Mouse (Mus musculus) left cerebral cortex, adult 18-20 months (tissue): ENCODE measurements at regions not wholly inside any gene's neighbourhood (a gene's known extent, or its start where the extent isn't known, plus 50 kb on each side); places are given as distances from the start of the nearest gene placed in this dataset.

Experiments
- DNase-seq, 2 experiments: peaks; one replicate each; pipeline ENCODE4 v3.0.0; 2021 to 2022; ENCODE audit warnings: low spot score in 2 of 2, mixed read lengths in 1 of 2

DNA sequence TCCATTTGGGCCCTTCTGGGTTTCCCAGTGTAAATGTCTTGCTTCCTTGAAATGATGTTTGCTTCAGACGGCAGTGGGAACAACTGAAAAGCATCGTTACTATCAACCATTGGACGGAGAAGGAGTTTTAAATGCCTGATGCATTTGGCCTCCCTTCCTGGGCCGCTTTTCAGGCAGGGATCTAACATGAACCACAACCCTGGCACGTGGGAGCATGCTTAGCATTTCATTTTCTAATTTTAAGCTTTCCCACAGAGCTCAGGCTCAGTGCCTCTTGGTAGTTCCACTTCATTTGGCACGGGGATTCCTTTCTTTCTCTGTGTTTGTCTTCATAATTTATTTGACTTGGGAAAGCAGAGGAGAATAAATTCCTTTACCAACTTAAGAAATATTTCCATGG is 406.6 kb upstream of the Nbea start:
- DNase-seq, result peak; percentile 8 to 25

- no peak for DNase-seq
Measured at GRCm38 (mm10) chr3:56575422-56575821, 391.9 kb upstream of the Nbea start.

DNA sequence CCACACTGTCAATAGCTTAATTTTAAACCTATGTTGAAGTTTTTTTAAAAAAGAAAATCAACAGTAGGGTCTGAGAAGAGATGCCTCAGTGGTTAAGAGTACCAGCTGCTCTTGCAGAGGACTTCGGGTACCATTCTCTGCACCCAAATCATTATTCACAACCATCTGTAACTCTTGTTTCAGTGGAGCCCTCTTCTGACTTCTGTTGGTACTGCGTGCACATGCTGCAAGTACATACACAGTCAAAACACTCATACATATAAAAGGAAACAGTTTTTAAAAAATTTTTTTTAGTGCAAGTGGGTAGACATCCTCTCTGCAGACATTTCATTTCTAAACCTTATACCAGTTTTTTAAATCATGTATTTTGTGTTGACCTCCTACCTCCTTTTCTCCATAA is 352.7 kb upstream of the Nbea start:
- no peak for DNase-seq

- DNase-seq, result no peak
Measured at GRCm38 (mm10) chr3:56504445-56504844, 320.9 kb upstream of the Nbea start.

- no peak for DNase-seq
Measured at GRCm38 (mm10) chr3:56499301-56499700, 315.8 kb upstream of the Nbea start.

- DNase-seq, result no peak
Measured at GRCm38 (mm10) chr3:56493937-56494336, 310.4 kb upstream of the Nbea start.

- no peak for DNase-seq
Measured at GRCm38 (mm10) chr3:56489154-56489553, 305.7 kb upstream of the Nbea start.

DNA sequence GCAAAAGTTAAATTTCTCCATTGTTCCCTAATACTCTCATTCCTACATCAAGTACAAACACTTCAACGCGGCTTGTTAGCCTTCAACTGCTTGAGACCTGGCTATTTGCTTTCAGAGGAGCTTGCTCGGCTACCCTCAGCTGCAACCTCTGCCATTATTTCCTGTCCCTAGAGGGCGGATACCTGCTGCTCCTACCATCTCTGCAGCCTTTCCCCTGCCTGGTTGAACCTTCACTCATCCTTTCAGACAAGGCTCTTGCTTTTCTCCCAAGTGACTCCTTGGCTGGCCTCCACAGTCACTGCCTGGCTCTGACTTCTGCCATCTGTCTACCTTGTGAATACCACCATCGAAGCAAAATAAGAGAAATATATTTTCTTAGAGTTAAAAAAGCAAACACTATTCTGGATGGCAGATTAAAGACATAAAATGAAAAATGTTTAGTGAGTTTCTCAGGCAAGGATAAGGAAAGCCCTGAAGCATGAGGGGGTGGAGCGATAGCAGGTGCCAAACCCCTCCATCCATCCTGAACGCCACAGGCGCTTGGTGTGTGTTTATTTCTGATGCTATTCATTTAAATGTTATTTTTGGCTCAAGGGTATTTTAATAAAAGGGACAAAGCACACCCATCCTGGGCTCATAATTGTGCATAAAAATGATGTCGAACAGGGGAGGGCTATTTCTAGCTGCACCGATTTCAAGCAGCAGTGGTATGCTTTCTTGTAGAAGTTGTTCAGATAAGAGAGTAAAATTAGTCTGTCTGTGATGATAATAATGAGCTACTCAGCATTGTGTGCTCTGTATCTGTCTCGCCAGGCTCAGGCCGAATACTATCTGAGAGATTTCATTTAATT is 302.3 kb upstream of the Nbea start:
- no peak for DNase-seq

- DNase-seq, result no peak
Measured at GRCm38 (mm10) chr3:56484096-56484495, 300.6 kb upstream of the Nbea start.

DNA sequence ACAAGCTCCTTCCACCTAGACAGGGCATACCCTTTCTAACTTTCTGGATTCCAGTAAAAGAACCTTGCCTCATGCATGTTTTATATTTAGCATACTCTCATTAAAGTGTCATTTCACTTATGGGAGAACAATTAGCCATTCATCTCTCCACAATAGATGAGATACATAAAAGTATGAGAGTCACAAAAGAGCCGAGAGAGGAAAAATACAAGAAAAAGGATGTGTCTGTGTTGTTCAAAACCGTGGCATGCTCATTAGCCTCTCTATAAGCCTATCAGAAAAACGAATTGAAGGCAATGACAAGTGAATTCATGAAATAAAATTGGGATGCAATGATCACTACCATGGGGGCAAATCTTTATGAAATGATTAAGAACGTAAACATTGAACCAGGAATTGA is 299.9 kb upstream of the Nbea start:
- DNase-seq, result no peak

DNA sequence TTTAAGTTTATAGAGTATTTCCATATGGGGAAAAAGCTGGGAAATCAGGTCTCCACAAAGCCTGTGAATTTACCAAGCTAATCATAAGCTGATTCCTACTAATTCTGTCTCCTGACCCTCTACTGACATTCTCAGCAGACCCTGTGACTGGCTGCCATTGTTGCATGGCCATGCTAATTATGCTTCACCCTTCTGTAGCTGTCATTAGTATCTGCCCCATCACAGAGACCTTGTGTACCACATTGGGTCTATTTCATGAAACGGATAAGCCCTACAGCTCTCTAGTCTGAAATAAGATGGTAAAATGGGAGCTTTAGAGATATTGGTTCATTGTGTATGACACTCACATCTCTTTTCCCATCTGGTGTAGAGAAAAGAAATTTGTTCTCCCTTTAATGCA is 296.0 kb upstream of the Nbea start:
- DNase-seq, result no peak

DNA sequence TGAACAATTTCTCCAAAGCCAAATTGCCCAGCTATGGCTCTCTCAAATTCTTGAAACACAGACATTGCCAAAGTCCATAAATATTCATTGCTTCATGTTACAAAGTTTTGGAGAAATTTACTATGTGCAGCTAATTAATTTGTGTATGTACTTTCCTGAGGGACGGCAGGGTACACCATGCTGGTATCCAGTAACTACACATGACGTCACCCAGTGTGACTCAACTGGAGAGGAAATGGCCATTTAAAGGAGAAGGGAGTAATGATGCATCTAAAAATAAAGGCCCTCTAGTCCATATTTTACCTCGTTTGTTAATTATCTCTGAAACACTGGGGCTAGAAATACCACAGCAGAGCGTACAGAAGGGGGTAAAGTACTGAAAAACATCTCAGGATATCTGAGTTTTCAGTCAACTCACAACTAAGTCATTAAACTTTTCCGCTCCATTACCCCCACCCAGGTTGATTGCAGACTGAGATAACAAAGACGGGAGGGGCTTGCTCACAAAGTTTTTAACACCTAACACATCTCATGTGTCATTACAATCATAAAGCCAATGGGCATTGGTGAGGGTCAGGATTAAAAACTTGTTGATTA is 295.1 kb upstream of the Nbea start:
- no peak for DNase-seq

DNA sequence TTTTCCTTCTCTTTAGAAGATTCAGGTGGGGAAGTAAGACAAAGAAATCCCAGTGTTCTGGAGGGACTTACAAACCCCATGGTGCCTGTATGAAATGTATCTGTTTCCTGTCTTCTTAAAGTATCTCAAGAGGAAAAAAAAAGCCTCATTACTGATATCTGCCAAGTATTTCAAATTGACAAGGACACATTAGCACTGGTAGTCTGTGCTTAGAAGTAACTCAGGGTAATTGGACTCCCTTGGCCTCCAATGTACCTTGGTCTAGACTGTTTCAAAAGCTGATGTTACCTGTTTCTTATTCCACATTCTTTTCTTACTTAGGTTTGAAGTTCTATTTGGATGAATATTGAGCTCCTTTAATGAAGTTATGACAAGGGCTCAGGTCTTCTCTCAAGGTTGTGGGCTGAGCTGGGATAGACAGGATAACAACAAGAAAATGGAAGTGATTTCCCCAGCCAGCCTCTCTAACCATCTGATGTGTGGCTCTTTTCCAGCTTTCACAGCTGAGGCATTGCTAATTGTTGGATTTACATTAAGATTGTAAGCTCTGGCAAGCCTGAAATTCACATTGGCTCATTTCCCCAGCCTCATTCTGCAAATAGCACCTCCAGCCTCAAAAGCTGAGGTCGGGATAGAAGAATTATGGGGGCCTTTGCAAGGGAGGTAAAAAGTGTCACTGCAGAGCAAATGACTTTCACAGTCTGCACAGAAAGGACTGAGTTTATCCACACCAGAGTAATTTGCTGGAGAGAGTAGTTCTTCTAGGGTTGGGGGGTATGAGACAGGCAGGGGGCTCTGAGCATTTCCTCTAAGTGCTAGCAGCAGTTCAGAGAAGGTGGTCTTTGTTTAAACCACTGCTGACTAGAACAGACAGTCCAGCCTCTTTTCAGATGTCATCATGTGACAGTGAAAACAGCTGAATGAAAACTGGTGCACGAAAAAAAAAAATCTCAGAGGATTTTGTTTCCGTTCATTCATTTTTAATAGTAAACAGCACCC is 292.3 kb upstream of the Nbea start:
- DNase-seq, result peak; percentile 24 to 53

GRCm38 (mm10) chr3:56472651-56473050 is 289.1 kb upstream of the Nbea start:
- DNase-seq, result no peak

DNA sequence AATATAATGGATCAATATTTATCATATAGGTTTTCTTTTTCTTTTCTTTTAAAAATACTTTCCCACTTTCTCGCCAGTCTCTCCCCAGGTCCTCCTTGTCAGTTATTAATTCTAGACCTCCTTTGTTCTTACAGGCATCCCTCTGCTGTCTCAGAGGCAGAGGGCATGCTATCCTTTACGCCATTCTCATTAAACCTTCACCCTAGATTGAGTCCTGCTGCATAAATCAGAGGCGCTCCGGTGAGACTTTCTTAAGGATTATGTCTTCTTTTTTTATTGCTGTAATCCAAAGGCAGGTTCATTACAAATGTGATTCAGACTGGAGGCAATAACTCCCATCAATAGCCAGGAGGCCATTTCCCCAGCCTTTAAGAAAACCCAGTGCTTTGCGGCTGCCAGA is 288.3 kb upstream of the Nbea start:
- DNase-seq, result no peak

DNA sequence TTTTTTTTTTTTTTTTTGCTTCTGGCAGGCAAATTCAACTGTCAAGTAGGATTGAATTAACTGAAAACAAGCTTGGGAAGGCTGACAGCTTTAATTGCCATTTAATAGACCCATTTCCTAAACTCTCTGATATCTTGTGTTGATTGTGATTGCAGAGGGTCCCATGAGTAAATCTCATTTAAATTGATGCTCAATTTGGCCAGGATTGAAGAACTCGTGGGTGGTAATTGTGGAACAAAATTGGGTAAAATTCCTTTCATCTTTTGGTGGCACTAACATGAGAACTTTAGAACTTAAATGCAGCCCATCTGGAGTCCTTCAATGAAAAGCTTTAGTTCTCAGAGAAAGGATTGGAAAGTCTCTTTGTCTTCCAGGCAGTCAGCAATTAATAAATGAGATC is 287.7 kb upstream of the Nbea start:
- no peak for DNase-seq

- no peak for DNase-seq
Measured at GRCm38 (mm10) chr3:56457625-56458024, 274.1 kb upstream of the Nbea start.

DNA sequence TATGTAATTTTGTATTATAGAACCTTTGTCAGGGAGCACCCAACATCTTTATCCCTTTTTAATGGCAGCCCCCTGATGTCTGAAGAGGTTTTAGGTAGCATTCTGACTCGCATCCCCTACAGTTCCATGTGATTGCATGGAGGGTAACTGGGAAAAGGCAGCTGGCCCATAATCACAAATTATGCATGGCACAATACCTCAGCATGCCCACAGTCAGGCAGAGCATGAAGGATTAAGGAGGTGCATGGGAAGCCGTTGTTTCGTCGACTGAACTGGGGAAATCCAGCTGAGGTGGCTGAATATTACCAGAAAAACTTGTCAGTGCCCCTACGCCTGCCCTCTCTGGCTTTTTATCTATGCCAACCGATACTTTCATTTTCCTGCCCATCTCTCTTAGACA is 272.8 kb upstream of the Nbea start:
- DNase-seq, result no peak

DNA sequence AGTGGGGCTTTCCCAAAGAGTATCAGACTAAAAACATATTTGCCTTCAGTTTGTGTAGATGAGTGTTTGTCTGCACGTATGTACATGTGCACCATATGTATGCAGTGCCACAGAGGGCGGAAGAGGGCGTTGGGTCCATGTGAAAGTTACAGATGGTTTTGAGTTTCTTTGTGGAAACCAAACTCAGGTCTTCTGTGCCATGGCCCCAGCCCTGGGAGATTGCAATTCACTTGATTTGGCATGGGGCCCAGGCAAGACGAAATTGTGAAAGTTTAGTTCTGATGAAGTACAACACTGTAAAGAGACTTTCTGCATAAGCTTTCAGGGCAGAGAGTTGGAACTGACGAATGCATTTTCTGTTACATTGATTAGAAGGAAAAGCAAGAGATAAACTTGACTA is 255.4 kb upstream of the Nbea start:
- DNase-seq, result no peak

DNA sequence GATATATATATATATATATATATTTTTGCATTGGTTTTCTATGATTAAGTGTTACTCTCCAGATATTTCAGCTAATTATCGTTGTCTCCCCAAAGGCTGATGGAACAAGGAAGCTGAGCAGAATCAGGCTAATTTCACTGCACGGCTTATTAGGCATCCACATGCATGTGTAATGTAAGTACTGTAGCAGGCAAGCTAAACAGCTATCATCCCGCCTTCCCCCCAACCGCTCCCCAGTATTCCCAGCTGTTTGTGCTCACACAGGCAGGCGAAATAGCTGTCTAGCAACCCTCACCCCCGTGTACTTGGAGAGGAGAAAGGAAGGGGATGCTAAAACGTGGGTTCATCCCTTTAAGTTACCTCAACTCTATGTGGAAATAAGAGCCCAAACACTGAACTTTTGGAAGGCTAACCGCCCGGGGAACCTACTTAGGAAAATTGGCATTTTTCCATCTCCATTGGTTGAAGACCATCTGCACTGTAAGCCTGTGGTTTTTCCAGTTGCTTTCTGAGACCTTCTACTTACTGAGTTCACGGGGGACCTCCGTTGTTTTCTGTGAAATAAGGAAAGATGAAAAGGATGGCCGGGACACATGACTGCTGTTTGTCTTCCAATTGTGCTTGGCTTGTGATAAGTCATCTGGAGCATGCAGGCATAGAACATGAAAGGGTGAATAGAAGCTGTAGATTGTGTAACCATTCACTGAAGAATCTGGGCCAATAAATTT is 254.7 kb upstream of the Nbea start:
- no peak for DNase-seq

DNA sequence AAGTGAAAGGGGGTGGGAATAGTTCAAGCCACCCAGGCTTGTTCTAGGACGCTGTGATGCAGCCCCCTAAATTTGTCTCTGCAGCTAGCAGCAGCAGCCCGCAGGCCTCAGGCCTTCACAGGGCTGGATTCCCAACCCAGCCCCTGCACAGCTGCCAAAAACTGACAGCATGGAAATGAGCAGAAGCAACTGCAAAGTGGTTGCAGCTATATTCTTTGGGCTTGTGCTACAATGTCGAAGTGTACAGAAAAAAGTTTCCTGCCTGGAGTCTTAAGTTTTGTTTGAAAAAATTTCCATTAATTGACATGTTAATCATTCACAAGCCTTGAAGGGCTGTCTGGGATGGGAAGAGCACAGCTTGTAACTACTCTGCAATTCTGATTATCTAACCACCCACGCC is 253.6 kb upstream of the Nbea start:
- no peak for DNase-seq
